Mouse (Mus musculus) olfactory bulb, adult 2 months (tissue): ENCODE data around the gene Sec24d.

Experiments
- CTCF ChIP-seq: fragments of 200-500 bp; IDR thresholded peaks from 2 replicates; pipeline ENCODE4 v1.5.1; 2012; ENCODE audit warnings: low read depth, mild to moderate bottlenecking, low read length, moderate library complexity; ENCODE audit not compliant: insufficient read depth
- POLR2A ChIP-seq: fragments of 200-500 bp; IDR thresholded peaks from 2 replicates; pipeline ENCODE4 v1.6.1; 2012; ENCODE audit warnings: mild to moderate bottlenecking, low read depth, low read length, moderate library complexity; ENCODE audit not compliant: insufficient read depth

GRCm38 (mm10) chr3:123320341-123320740, 53.1 kb downstream of the Sec24d start:
- TF ChIP-seq POLR2A (no peak), CTCF (no peak)
